Mouse (Mus musculus): ENCODE data around the gene Zfp672.
"Not testable (repeated sequence)": the region's sequence is repeated elsewhere in the genome, so short reads cannot be mapped to it uniquely, and the experiment has no call there.

The Zfp672 gene

GRCm38 (mm10) chr11:58324614-58325229 lies 5.4 kb downstream of the Zfp672 start:
- no peak for DNase-seq (ENCODE audit: low read depth)

DNA sequence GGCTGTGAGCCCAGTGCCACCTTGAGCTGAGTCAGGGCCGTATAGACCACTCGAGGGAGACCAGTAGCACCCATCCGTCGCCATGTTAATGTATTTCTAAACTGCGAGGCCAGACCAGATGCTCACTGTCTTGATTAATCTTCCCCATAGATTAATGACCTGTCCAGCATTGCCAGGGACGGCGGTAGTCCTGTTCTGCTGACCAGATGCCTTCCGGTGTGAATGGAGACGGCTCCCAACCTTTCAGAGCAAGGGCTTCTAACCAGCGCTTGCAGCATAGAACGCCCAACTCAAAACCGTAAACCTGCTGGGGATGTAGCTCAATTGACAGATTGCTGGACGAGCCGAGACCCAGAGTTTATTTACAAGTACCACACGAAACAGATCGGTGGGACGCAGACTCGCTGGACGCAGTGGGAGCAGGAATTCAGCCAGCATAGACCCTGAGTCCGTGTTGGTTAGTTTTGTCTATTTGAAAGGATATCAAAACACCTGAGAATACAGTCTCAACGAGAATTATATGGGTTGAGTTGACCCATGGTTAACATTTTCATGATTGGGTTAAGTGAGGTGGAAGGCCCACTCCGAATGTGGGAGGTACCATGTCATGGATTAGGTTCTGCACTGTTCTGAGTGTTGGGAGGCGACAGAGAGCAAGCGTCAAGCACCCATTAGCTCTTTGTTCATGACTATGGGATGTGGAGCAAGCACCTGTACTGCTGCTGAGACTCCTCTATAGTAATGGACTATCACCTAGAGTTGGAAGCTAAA lies 6.4 kb downstream of the Zfp672 start:
- no peak for DNase-seq (ENCODE audit: low read depth)

GRCm38 (mm10) chr11:58322824-58323569 lies 7.1 kb downstream of the Zfp672 start:
- DNase-seq (ENCODE audit: low read depth): peak; percentile 85

DNA sequence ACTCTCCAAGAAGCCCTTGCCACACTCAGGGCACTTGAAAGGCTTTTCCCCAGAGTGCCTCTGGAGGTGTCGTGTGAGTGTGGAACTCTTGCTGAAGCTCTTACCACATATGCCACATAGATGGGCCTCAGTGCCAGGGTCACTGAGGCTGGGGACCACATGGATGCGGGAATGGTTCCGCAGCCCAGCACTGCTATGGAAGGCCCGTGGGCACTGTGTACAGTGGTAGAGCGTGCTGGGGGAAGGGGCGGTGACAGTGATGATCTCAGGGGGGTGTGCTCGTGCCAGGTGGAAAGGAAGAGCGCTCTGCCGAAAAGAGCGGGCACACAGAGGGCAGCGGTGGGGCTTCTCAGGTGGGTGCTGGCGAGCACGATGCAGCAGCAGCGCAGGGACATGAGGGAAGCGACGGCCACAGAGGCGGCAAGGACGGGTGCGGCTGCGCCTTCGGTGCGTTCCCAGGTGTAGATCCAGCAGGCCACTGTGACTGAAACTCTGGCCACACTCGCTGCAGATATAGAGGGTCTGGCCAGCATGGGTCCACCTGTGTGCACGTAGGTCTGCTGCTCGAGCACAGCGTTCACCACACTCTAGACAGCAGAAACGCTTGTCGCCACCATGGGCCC lies 13.3 kb downstream of the Zfp672 start:
- no peak for DNase-seq (ENCODE audit: low read depth)

DNA sequence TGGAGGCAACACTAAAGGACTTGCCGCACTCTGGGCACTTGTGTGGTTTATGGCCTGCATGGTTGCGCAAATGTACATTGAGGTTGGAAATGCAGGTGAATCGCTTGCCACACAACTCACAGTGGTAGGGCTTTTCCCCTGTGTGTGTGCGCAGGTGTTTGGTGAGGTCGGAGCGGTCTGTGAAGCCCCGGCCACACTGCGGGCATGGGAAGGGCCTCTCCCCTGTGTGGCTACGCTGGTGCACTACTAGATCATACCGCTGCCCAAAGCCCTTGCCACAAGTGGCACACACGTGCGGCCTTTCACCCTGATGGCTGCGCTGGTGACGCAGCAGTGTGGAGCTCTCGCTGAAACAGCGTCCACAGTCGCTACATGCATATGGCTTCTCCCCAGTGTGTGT lies 13.8 kb downstream of the Zfp672 start:
- no peak for DNase-seq (ENCODE audit: low read depth)

DNA sequence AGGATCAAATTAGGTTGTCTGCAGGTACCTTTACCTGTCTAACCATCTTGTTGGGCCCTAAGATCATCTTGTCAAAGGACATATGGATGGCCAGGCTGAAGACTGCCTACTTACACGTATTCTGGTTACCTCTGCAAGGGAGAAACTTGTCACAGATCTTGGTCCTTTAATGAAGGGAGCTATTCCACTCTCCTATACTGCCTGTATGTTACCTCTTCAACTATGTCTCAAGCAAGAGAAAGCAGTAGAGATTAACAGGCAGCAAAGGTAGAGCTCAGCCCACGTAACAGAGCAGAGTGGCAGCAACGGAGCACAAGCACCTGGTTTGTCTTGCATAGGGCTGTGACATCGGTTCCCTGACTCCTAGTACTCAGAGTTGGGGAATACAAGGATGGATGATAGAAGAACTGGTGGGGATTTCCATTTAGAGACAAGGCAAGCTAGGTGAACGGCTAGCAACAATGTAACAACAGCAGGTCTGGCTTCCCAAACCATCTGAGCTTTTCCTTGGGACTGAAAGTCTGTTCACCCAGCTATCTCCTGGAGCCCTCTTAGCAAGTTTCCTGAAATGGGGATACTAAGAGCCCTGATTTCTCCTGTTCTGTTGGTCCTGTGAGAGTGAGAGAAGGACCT lies 14.5 kb downstream of the Zfp672 start:
- DNase-seq (ENCODE audit: low read depth): no peak

GRCm38 (mm10) chr11:58314069-58314468 lies 16.1 kb downstream of the Zfp672 start:
- no peak for DNase-seq (ENCODE audit: low read depth)

GRCm38 (mm10) chr11:58308661-58309060 lies 21.5 kb downstream of the Zfp672 start:
- no peak for DNase-seq (ENCODE audit: low read depth)

- no peak for DNase-seq (ENCODE audit: low read depth)
These were observed 22.6 kb downstream of the Zfp672 start for GRCm38 (mm10) chr11:58307411-58308080.

DNA sequence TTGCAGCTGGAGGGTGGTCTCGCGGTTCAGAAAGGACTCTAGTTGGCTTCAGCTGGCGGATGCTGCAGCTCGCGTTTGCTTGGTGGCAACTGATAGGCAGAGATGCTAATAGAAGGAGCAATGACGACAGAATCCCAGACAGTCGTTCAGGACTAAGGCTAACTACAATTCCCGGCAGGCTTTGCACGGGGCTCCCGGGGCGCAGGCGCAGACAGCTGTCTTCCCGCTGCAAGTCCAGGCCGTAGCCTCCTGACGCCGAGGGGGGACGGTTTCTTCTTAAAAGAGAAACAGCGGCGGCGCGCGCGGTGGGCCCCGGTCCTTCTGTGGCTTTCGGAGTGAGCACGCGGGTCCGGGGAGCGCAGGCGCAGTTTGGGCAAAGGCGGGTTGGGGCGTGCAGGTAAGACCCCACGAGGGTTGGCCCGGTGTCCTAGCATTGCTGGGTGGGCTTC lies 23.3 kb downstream of the Zfp672 start, which contains the start of gene Zfp692:
TSS of gene Zfp692 (plus strand) at position 210 of the 449 bp plus-strand sequence.
- peak; percentile 62 for DNase-seq (ENCODE audit: low read depth)

DNA sequence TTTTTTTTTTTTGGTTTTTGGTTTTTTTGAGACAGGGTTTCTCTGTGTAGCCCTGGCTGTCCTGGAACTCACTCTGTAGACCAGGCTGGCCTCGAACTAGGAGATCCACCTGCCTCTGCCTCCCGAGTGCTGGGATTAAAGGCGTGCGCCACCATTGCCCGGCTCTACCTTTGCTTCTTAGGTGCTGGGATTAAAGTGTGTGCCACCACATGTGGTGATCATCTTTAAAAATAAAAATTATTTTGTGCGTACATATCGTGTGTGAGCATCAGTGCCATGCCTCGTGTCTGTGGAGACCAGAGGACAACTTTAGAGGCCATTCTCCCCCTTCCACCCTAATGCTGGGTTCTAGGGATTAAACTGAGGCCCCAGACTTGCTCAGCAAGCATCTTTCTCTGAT lies 24.8 kb downstream of the Zfp672 start:
- DNase-seq (ENCODE audit: low read depth): not testable (repeated sequence)

DNA sequence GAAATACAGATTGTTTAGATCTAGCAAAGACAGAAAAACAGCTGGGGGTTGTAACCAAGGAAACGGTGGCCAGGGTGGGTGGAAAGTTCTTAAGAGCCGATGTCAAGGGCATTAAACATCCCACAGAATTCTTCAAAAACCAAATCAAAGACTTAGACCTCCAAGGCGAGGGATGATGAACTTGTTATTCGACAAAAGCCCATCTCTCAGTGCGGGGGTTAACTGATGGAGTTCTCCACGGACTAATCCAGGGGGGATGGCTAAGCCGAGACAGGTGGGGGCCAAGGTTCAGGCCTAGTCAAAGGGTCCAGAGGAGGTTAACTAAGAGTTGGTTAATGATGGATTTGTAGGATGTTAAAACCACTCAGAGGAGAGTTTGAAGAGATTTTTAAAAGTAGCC lies 26.5 kb downstream of the Zfp672 start:
- no peak for DNase-seq (ENCODE audit: low read depth)

- no peak for DNase-seq (ENCODE audit: low read depth)
These were observed 27.2 kb downstream of the Zfp672 start for GRCm38 (mm10) chr11:58302774-58303445.

GRCm38 (mm10) chr11:58301837-58302754 lies 28.0 kb downstream of the Zfp672 start:
- DNase-seq (ENCODE audit: low read depth): peak; percentile 97

DNA sequence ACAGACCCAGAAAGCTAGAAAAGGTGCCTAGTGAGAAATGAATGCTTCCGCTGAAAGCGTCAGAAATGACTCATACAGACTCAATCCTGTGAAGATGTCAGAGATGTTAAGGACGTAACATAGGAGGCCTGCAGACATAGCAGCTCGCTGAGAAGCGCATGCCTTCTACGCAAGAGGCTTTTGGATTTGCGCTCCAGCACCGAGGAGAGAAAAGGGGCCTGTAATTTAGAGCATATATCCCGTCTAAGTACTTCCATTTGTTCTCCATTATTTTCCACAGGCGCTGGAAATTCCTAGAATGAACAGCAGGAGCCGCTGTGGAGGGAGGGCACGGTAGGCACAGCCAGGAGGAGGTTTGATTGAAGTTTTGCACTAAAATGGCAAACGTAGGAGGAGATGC lies 29.1 kb downstream of the Zfp672 start:
- peak; percentile 60 for DNase-seq (ENCODE audit: low read depth)

DNA sequence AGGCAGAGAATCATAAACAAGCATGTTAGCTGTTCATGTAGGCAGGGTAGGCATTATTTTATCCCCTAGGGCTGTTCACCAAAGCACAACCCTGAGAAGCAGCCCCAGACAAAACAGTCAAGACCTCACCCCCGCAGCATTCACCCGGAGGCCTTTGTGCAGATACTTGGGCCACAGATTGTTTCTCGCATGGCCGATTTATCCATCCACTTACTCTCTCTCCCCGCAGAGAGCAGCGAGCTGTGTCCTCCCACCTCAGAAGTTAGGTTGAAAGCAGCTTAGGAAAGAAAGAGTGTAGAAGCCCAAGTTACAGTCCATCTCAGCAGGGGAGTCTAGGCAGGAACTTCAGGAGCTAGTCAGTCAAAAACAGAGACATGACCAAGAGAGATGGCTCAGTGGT lies 32.7 kb downstream of the Zfp672 start:
- DNase-seq (ENCODE audit: low read depth): no peak

DNA sequence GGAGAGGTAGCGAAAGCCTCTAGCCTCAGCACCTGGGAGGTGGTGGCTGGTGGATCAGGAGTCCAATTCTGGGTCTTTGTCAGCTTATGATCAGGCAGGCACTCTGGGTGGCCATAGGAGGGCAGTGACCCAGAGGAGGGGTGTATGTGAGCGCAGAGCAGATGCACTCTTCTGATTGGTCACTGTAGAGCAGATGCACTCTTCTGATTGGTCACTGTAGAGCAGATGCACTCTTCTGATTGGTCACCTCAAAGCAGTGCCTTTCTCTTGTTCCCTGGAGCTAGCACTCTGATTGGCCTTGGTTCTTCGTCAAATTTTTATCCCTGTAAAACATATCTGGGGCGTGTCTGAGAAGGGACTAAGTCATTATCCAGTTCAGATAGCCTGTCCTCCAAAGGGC lies 37.3 kb downstream of the Zfp672 start:
- no peak for DNase-seq (ENCODE audit: low read depth)

GRCm38 (mm10) chr11:58290812-58291211 lies 39.3 kb downstream of the Zfp672 start:
- no peak for DNase-seq (ENCODE audit: low read depth)

DNA sequence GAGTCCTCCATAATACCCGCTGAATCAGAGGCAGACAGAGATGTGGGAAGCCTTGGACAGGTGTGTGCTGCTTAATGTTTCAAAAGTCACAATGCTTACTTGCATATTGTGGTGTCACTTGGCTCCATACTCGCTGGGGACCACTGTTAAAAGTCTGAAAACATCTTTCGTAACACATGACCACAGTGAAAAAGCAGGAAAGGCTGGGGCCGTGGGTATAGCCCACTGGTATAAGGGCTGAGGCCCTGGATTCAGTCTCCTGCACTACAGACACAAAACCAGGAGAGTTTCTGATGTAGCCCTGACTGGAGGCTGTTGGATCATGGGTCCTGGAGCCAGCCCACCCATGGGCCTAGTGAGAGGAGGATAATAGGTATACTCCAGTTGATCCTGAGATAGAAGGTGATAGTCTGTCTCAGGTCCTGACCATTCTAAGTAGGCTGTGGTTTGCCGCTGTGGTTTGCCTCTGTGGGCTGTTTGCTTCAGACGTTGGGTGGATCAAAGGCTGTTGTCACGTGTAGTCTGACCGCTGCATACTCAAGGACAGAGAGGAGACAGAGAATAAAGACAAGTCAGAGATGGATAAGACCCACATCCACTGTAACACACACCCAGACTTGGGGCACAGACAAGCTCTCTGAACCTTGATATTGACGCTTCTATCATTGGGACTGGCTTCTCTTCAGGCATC lies 40.0 kb downstream of the Zfp672 start:
- DNase-seq (ENCODE audit: low read depth): no peak

All from fibroblast of lung, adult 2 months (primary cell).